Mouse (Mus musculus) adrenal gland, adult 2 months (tissue): Measurements from ENCODE around the gene 2610021A01Rik. TPM values are rescaled to one million over a fixed set of nuclear protein-coding genes. Genes with fewer than 3 reads are reported as not detected.
A peak's percentile ranks its signal among the peaks of the same experiment; 100 is the strongest.
"Not testable (repeated sequence)": the region's sequence is repeated elsewhere in the genome, so short reads cannot be mapped to it uniquely, and the experiment has no call there.

ENCODE experiments used
- DNase-seq: peaks from one replicate; pipeline ENCODE4 v3.0.0; 2021
- long read RNA-seq: library from polyadenylated mRNA; stranded (forward); transcript quantifications from one replicate; pipeline ENCODE4 v2.0.0, GENCODE M21; 2021
- polyA plus RNA-seq: library from polyadenylated mRNA; depleted of rRNA; stranded (reverse); fragments of >200 nt; gene quantifications from 2 replicates; pipeline ENCODE4 v1.2.3, GENCODE M21; 2012; rRNA removed
- total RNA-seq, 2 experiments: library from RNA; stranded (reverse); gene quantifications; 2 replicates each; pipeline ENCODE4 v1.2.3; 2021

The 2610021A01Rik gene
- total RNA-seq (10 to 100 TPM; 13.4 to 14.4 TPM), polyA plus RNA-seq (0.82 and 1.6 TPM in 2 replicates)
- long read RNA-seq, full-length matches to known transcripts: 1 of 1 reads
- long read RNA-seq, partial matches to known transcripts: 0 of 1 reads
- long read RNA-seq, other reads (novel, unspliced or antisense): 0 of 1 reads

DNA sequence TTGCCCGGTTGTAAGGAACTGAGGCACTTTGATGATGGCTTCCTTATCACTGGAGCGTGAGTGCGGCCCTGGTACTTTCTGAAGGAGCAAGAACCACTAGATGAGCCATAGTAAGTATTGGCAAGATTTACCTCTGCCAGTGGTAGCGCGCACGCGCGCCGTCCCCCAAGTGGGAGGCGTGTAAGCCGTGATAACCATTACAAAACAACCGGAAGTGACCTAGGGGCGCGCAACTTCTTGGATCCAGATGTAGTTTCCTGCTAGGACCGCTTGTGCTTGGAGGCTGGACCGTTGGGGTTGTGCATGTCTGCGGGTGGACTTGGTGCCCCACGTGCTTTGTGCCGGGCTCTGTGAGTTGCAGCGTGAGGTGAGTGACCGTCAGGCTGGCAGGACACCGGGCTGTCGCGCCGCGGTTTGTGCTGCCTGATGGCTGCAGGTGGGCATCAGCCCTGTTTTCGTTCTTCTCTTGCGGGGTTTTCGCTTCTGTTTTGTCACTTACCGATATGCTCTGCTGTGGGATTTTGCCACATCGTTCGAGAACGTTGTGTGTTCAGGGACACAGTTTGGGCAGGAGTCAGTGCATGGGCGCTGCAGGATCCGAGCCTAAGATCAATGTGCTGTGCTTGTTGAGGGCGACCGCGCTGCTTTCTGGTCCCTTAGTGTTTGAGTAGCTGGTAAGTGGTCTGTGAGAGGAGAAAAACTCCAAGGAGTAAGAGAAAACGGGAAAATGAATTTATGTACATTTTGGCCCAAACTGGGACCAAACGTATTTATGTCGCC lies at the start of gene 2610021A01Rik:
Gene 2610021A01Rik (plus strand): TSS at position 197 of the 780 bp plus-strand sequence.
- DNase-seq: peak; percentile 95

DNA sequence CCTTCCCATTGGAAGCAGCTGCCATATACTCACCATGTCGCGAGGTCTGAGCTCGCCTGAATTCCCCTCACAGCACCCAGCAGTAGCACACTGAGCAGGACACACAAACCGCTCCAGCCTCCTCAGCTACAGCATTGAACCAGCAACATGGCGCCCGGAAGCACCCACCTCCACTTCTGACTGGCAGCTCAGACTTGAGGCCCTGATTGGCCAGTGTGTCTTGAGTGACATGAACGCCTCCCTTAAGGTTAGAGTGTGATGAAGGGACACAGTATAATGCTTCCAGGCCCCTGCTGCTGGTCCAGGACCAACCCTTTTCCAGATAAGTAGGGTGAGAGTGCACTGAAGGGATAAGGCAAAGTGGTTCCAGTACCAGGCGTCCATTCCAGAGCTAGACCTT lies 38.3 kb upstream of the 2610021A01Rik start:
- peak; percentile 1 for DNase-seq

- DNase-seq: not testable (repeated sequence)
Observed at GRCm38 (mm10) chr7:41573562-41573961, 25.5 kb upstream of the 2610021A01Rik start, which contains the start of gene Gm6871. TSS of gene Gm6871 (minus strand) at chr7:41573662.

GRCm38 (mm10) chr7:41577956-41578355 lies 21.1 kb upstream of the 2610021A01Rik start:
- no peak for DNase-seq

DNA sequence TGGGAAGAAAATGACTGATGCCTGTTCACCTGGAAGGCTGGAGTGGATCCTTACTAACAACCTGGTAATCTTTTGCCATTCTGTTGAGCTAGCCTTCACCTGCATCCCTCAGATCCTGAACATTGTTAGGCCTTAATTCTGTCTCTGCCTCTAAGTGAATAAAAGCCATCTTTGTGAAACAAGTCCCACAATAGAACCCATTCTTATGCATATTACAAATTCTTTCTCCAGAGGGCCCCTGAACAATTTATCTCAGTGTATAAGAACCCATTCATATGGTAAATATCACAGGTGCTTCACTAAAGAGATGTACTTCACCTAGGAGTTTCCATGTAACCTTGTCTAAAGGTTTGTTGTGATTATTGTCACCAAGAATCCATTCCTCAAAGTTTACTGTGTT lies 17.0 kb upstream of the 2610021A01Rik start:
- DNase-seq: no peak

GRCm38 (mm10) chr7:41587831-41588230 lies 11.2 kb upstream of the 2610021A01Rik start:
- DNase-seq: not testable (repeated sequence)

DNA sequence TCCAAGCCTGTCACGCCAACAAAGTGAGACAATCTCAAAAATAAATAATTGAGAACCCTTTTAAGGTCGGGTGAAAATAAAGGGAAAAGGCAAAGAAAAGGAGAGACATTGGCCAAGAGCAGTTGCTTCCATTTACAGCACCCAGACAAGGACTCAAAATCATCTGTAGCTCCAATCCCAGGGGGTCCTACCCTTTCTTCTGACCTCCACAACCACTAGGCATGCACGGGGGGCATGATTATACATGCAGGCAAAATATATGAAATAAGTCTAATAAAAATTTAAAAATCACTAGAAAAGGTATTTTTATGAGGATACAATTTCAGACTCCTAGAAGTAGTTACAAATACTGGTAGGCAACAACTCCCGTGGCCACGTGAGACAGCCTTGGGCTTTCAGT lies 415 bp upstream of the 2610021A01Rik start:
- no peak for DNase-seq

DNA sequence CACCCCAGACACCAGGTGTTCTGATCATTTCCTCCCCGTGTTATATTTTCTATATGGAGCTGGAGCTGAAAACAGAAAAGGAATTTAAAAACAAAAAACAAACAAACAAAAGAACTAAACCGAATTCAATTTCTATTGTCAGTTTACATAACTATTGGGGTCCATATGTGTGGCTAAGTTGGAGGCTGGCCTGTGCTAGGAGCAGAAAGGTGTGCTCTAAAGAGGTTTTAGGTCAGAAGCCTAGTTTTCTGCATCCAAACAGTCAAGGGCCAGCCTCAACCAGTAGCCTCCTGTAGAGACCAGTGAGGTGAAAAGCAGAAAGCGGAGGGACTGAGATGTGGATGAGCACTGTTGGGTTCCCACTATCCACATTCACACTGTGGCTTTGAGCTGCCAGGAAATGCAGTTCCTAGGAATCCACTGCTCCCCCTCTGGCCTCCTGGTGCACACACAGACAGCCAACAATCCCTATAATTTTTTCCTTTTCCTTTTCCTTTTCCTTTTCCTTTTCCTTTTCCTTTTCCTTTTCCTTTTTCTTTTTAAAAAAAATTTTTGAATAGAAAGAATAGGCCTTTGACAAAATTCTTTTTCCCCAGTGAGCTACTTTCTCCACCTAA lies 1.0 kb downstream of the 2610021A01Rik start:
- no peak for DNase-seq

GRCm38 (mm10) chr7:41611654-41612053 lies 12.6 kb downstream of the 2610021A01Rik start:
- DNase-seq: no peak

DNA sequence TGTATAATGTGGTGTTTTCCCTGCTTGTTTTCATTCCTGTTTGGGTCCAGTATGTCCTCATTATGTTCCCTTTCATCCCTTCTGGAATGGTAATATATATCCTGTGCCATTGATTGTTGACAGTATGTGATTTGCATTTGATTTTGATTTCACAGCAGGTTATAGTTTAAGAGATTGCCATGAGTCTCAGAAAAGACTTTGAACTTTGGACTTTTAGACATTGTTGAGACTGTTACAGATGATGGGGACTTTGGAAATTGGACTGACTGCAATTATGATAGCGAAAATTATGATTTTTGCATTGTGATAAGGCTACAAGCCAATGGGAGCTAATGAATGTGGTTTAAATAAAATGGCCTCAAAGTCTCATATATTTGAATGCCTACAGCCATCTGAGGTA lies 17.2 kb downstream of the 2610021A01Rik start:
- DNase-seq: not testable (repeated sequence)

GRCm38 (mm10) chr7:41632409-41633220 lies 33.6 kb downstream of the 2610021A01Rik start, which contains the start of gene Zfp788:
TSS of gene Zfp788 (plus strand) at chr7:41633203.
- DNase-seq: peak; percentile 96

DNA sequence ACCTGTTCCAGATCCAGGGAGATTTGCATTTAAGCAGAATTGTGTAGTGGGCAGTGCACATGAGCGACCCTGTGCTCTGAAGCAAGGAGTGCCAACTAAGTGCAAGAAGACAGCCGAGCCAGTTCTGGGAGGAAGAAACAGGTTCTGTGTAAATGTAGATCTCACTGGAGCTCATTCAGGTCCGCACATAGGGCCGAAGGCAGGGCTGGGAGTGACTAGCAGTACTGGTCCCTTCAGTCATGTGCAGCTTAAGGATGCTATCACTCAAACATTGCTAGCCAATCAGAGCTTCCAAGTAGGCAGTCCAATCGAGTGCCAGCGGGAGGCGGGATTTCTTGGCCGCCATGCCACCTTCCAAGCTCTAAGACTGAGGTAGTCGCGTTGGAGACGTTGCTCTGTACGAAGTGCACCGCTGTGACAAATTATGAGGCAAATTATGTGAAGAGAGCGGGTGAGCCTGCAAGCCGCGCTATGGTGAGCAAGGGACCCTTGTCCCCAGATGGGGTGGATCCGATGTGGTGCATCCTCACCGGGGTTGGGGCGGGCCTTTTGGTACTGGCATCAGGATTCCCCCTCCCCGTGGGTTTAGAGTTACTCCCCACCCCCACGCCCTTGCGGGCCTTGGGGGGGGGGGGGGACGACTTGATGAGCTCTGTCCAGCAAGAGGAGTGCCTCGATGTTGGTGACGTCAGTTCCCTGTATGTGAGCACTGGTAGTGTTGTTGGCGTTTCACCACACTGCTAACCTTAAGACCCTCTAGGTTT lies 34.4 kb downstream of the 2610021A01Rik start:
- peak; percentile 93 for DNase-seq

- DNase-seq: not testable (repeated sequence)
Observed at GRCm38 (mm10) chr7:41674326-41674725, 75.3 kb downstream of the 2610021A01Rik start.

Other genes with a start within 250 kb of the 2610021A01Rik start
- 10 to 100 TPM; 13.5 to 15.7 TPM for gene AI987944, start 205.9 kb upstream of the 2610021A01Rik start, total RNA-seq
- 1.5 TPM in 2 replicates for gene AI987944, start 205.9 kb upstream of the 2610021A01Rik start, polyA plus RNA-seq
- gene Vmn2r57, start 150.5 kb upstream of the 2610021A01Rik start, total RNA-seq: under 1 TPM; 0.14 to 0.31 TPM
- 0.04 and 0.11 TPM in 2 replicates for gene Vmn2r57, start 150.5 kb upstream of the 2610021A01Rik start, polyA plus RNA-seq
- under 1 TPM in 1 of 2 experiments, not detected in 1; 0.09 TPM for gene Gm20449, start 99.8 kb upstream of the 2610021A01Rik start, total RNA-seq
- gene Gm20449, start 99.8 kb upstream of the 2610021A01Rik start, polyA plus RNA-seq: not detected in 2 replicates
- 1 to 10 TPM; 7.2 to 8.6 TPM for gene AW146154, start 99.3 kb upstream of the 2610021A01Rik start, total RNA-seq
- 1.1 and 1.6 TPM in 2 replicates for gene AW146154, start 99.3 kb upstream of the 2610021A01Rik start, polyA plus RNA-seq
- gene Gm6871, start 25.6 kb upstream of the 2610021A01Rik start, total RNA-seq: under 1 TPM; 0.35 to 0.48 TPM
- gene Gm6871, start 25.6 kb upstream of the 2610021A01Rik start, polyA plus RNA-seq: not detected in 2 replicates
- 10 to 100 TPM; 10.1 to 14.8 TPM for gene Zfp788, start 34.0 kb downstream of the 2610021A01Rik start, total RNA-seq
- 0.12 and 0.36 TPM in 2 replicates for gene Zfp788, start 34.0 kb downstream of the 2610021A01Rik start, polyA plus RNA-seq